Mouse (Mus musculus): Measurements from ENCODE around the gene Ube3c.

DNA sequence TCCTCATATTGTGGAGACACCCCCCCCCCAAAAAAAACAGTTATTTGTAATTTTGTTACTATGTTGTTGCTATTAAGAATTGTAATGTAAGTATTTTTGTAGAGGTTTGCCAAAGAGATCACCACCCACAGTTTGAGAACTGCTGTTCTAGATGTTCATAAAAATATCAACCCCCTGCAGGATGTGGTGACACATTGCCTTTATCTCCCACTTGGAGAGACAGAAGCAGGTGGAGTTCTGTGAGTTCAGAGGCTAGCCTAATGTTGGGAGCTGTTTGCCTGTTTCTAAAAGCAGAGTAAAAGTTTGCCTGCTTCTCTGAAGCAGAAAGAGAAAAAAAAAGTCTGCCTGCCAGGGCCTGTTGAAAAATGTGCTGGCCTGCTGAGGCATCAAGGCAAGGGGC is 67.3 kb downstream of the Ube3c start:
- TF ChIP-seq CTCF (conservative IDR thresholded peaks at IDR 0.05; ENCODE audit: low read length), result no peak
- no peak for TF ChIP-seq NANOG (IDR thresholded peaks at IDR 0.05; ENCODE audit: borderline replicate concordance, low read length)

All from E14TG2a.4 (cell line).